Mouse (Mus musculus): ENCODE data around the gene Aldh3b3. TPM values are rescaled to one million over a fixed set of nuclear protein-coding genes. Genes with fewer than 3 reads are reported as not detected.

The Aldh3b3 gene
- polyA plus RNA-seq, 1 experiment from 2014 or later: 0.09 TPM

DNA sequence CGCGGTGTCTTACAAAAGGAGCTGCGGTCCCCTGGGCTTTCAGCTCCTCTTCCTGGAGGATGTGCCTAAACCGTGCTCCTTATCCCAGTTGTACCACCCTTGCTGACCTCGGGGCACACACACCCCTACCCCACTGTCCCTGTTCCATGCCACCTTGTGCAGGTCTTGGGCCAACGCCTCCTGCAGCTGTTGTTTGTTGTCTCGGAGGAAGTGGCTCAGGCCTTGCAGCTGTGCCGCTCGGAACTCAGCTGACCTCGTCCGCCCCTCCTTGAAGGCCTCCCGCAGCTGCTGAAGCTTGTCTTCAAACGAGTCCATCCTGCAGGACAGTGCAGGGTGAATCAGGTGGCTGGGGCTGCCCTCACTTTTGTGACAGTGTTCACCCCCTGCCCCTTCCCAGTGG is 34.9 kb upstream of the Aldh3b3 start:
- Histone ChIP-seq H3K27me3 (ENCODE audit: control insufficient read depth, insufficient read depth, low read length) (no peaks in the 10 kb centered on the region), H3K9me3 (ENCODE audit: control insufficient read depth, low read depth, low read length) (no peaks in the 10 kb centered on the region), H3K4me2 (replicated peaks; ENCODE audit: low read depth, low read length) (no peak overlapping the region), H3K4me3 (ENCODE audit: low read depth, low read length) (no peak overlapping the region), H3K36me3 (ENCODE audit: control insufficient read depth, insufficient read depth, low read length) (no peaks in the 10 kb centered on the region), H3K9ac (replicated peaks; ENCODE audit: low read depth, low read length) (no peak overlapping the region), H3K4me1 (ENCODE audit: control insufficient read depth, insufficient read depth, low read length) (no peaks in the 10 kb centered on the region), H3K27ac (ENCODE audit: low read length) (peak overlapping the region; percentile 27)
- WGBS: 40% methylated on average over 13 of the region's 13 CpGs
- no peak for ATAC-seq (ENCODE audit: insufficient number of reproducible peaks, insufficient read depth, low FRiP score, low read depth)

- H3K4me3 ChIP-seq (ENCODE audit: low read depth, low read length): no peak overlapping the region
- H3K9me3 ChIP-seq (ENCODE audit: control insufficient read depth, low read depth, low read length): no peaks in the 10 kb centered on the region
- H3K36me3 ChIP-seq (ENCODE audit: control insufficient read depth, insufficient read depth, low read length): no peaks in the 10 kb centered on the region
- no peak for ATAC-seq (ENCODE audit: insufficient number of reproducible peaks, insufficient read depth, low FRiP score, low read depth)
- H3K4me1 ChIP-seq (ENCODE audit: control insufficient read depth, insufficient read depth, low read length): peaks cover 3% of the 10 kb centered on the region; the same call in 1 of the 2 replicates
- H3K27me3 ChIP-seq (ENCODE audit: control insufficient read depth, insufficient read depth, low read length): no peaks in the 10 kb centered on the region
- H3K9ac ChIP-seq (replicated peaks; ENCODE audit: low read depth, low read length): no peak overlapping the region
- H3K4me2 ChIP-seq (replicated peaks; ENCODE audit: low read depth, low read length): no peak overlapping the region
- peak overlapping the region; percentile 27; the same call in 1 of the 2 replicates for H3K27ac ChIP-seq (ENCODE audit: low read length)
- WGBS: 78% methylated on average over 8 of the region's 8 CpGs
These were observed 34.3 kb upstream of the Aldh3b3 start for GRCm38 (mm10) chr19:3924190-3924589.

GRCm38 (mm10) chr19:3924868-3925267 is 33.6 kb upstream of the Aldh3b3 start:
- no peaks in the 10 kb centered on the region for H3K27me3 ChIP-seq (ENCODE audit: control insufficient read depth, insufficient read depth, low read length)
- H3K9me3 ChIP-seq (ENCODE audit: control insufficient read depth, low read depth, low read length): no peaks in the 10 kb centered on the region
- 95% methylated on average over 7 of the region's 7 CpGs for WGBS
- H3K4me1 ChIP-seq (ENCODE audit: control insufficient read depth, insufficient read depth, low read length): peaks cover 10% of the 10 kb centered on the region
- H3K9ac ChIP-seq (replicated peaks; ENCODE audit: low read depth, low read length): no peak overlapping the region
- no peak overlapping the region for H3K27ac ChIP-seq (ENCODE audit: low read length)
- no peaks in the 10 kb centered on the region for H3K36me3 ChIP-seq (ENCODE audit: control insufficient read depth, insufficient read depth, low read length)
- no peak overlapping the region for H3K4me3 ChIP-seq (ENCODE audit: low read depth, low read length)
- no peak for ATAC-seq (ENCODE audit: insufficient number of reproducible peaks, insufficient read depth, low FRiP score, low read depth)
- no peak overlapping the region for H3K4me2 ChIP-seq (replicated peaks; ENCODE audit: low read depth, low read length)

DNA sequence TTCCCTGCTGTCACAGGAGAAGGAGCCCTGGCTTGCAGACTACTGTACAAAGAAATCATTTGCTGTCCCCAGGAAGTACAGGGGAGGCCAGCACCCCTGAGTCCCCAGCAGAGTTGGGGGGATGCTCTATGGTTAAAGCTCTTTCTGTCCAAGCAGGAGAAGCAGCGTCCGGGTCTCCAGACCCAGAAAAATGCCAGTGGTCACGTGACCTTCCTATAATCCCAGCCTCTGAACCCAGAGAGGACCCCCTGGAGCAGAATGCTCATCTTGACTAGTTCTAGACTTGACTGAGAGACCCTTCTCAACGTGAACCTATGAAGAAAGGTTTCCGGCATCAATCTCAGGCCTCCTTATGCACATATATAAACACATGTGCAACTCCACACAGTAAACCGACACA is 32.6 kb upstream of the Aldh3b3 start:
- H3K36me3 ChIP-seq (ENCODE audit: control insufficient read depth, insufficient read depth, low read length): no peaks in the 10 kb centered on the region
- H3K4me3 ChIP-seq (ENCODE audit: low read depth, low read length): no peak overlapping the region
- H3K9me3 ChIP-seq (ENCODE audit: control insufficient read depth, low read depth, low read length): no peaks in the 10 kb centered on the region
- no peak overlapping the region for H3K27ac ChIP-seq (ENCODE audit: low read length)
- no peak overlapping the region for H3K4me2 ChIP-seq (replicated peaks; ENCODE audit: low read depth, low read length)
- H3K4me1 ChIP-seq (ENCODE audit: control insufficient read depth, insufficient read depth, low read length): peaks cover 18% of the 10 kb centered on the region
- ATAC-seq (ENCODE audit: insufficient number of reproducible peaks, insufficient read depth, low FRiP score, low read depth): no peak
- no peaks in the 10 kb centered on the region for H3K27me3 ChIP-seq (ENCODE audit: control insufficient read depth, insufficient read depth, low read length)
- no peak overlapping the region for H3K9ac ChIP-seq (replicated peaks; ENCODE audit: low read depth, low read length)
- 80% methylated on average over 6 of the region's 6 CpGs for WGBS

GRCm38 (mm10) chr19:3926279-3926678 is 32.2 kb upstream of the Aldh3b3 start:
- 58% methylated on average over 3 of the region's 3 CpGs for WGBS
- no peak for ATAC-seq (ENCODE audit: insufficient number of reproducible peaks, insufficient read depth, low FRiP score, low read depth)
- Histone ChIP-seq H3K27ac (ENCODE audit: low read length) (no peak overlapping the region), H3K36me3 (ENCODE audit: control insufficient read depth, insufficient read depth, low read length) (no peaks in the 10 kb centered on the region), H3K9ac (replicated peaks; ENCODE audit: low read depth, low read length) (no peak overlapping the region; the same call in 1 of the 2 replicates), H3K4me1 (ENCODE audit: control insufficient read depth, insufficient read depth, low read length) (peaks cover 18% of the 10 kb centered on the region), H3K4me3 (ENCODE audit: low read depth, low read length) (no peak overlapping the region), H3K9me3 (ENCODE audit: control insufficient read depth, low read depth, low read length) (no peaks in the 10 kb centered on the region), H3K27me3 (ENCODE audit: control insufficient read depth, insufficient read depth, low read length) (no peaks in the 10 kb centered on the region), H3K4me2 (replicated peaks; ENCODE audit: low read depth, low read length) (no peak overlapping the region)

GRCm38 (mm10) chr19:3926685-3927084 is 31.8 kb upstream of the Aldh3b3 start:
- Histone ChIP-seq H3K9me3 (ENCODE audit: control insufficient read depth, low read depth, low read length) (no peaks in the 10 kb centered on the region), H3K4me1 (ENCODE audit: control insufficient read depth, insufficient read depth, low read length) (peaks cover 18% of the 10 kb centered on the region), H3K9ac (replicated peaks; ENCODE audit: low read depth, low read length) (no peak overlapping the region), H3K27ac (ENCODE audit: low read length) (no peak overlapping the region), H3K4me2 (replicated peaks; ENCODE audit: low read depth, low read length) (no peak overlapping the region), H3K36me3 (ENCODE audit: control insufficient read depth, insufficient read depth, low read length) (no peaks in the 10 kb centered on the region), H3K27me3 (ENCODE audit: control insufficient read depth, insufficient read depth, low read length) (no peaks in the 10 kb centered on the region), H3K4me3 (ENCODE audit: low read depth, low read length) (no peak overlapping the region)
- WGBS: 70% methylated on average over 6 of the region's 6 CpGs
- ATAC-seq (ENCODE audit: insufficient number of reproducible peaks, insufficient read depth, low FRiP score, low read depth): no peak

DNA sequence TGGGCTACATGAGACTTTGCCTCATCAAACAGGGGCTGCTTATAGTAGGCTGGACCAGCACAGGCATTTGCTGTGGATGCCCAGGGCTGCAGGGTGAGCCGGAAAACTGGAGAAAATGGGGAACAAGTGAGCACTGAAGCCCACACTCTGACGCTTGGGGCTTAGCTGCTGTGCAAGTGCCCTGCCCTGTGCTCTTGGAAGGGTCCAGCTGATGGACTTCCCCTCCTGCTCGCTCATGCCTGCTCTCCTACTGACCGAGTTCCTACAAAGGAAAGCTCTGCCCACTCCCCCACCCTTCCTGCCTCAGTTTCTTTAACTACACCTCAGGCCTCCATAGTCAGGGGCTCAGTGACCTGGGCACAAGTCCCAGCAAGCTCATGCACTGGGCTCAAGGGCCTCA is 30.5 kb upstream of the Aldh3b3 start:
- Histone ChIP-seq H3K27ac (ENCODE audit: low read length) (no peak overlapping the region), H3K36me3 (ENCODE audit: control insufficient read depth, insufficient read depth, low read length) (no peaks in the 10 kb centered on the region), H3K4me1 (ENCODE audit: control insufficient read depth, insufficient read depth, low read length) (peaks cover 18% of the 10 kb centered on the region), H3K9me3 (ENCODE audit: control insufficient read depth, low read depth, low read length) (no peaks in the 10 kb centered on the region), H3K4me3 (ENCODE audit: low read depth, low read length) (no peak overlapping the region), H3K9ac (replicated peaks; ENCODE audit: low read depth, low read length) (no peak overlapping the region), H3K27me3 (ENCODE audit: control insufficient read depth, insufficient read depth, low read length) (no peaks in the 10 kb centered on the region), H3K4me2 (replicated peaks; ENCODE audit: low read depth, low read length) (no peak overlapping the region)
- ATAC-seq (ENCODE audit: insufficient number of reproducible peaks, insufficient read depth, low FRiP score, low read depth): no peak
- 85% methylated on average over 4 of the region's 4 CpGs for WGBS

DNA sequence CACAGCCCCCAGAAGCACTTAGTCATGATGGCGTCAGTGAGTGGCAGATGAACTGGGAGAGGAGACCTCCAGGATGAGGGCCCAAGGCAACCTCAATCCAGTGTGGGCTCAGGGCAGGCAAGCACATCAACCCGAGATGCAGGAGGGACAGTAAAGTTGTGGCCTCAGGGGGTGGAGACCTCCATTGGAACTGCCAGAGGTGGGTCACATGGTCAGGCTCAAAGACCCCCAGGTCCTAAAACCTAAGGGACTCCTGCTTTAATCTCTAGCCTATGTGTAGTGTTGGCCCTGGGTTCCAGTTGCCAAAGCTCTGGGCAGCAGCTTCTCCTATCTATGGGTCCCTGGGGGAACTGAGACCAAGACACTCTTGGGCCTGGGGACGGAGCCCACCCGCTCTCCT is 29.7 kb upstream of the Aldh3b3 start:
- H3K9me3 ChIP-seq (ENCODE audit: control insufficient read depth, low read depth, low read length): no peaks in the 10 kb centered on the region
- no peak for ATAC-seq (ENCODE audit: insufficient number of reproducible peaks, insufficient read depth, low FRiP score, low read depth)
- H3K4me2 ChIP-seq (replicated peaks; ENCODE audit: low read depth, low read length): no peak overlapping the region
- peaks cover 18% of the 10 kb centered on the region for H3K4me1 ChIP-seq (ENCODE audit: control insufficient read depth, insufficient read depth, low read length)
- no peak overlapping the region for H3K4me3 ChIP-seq (ENCODE audit: low read depth, low read length)
- no peaks in the 10 kb centered on the region for H3K36me3 ChIP-seq (ENCODE audit: control insufficient read depth, insufficient read depth, low read length)
- H3K27ac ChIP-seq (ENCODE audit: low read length): no peak overlapping the region; the same call in 1 of the 2 replicates
- no peaks in the 10 kb centered on the region for H3K27me3 ChIP-seq (ENCODE audit: control insufficient read depth, insufficient read depth, low read length)
- no peak overlapping the region for H3K9ac ChIP-seq (replicated peaks; ENCODE audit: low read depth, low read length)
- 81% methylated on average over 4 of the region's 4 CpGs for WGBS

GRCm38 (mm10) chr19:3929211-3929941 is 29.1 kb upstream of the Aldh3b3 start, which contains the start of gene Aldh3b1:
TSS of gene Aldh3b1 (minus strand) at chr19:3929808.
- ATAC-seq (ENCODE audit: insufficient number of reproducible peaks, insufficient read depth, low FRiP score, low read depth): peak; percentile 59; the same call in 1 of the 2 replicates
- Histone ChIP-seq H3K27ac (ENCODE audit: low read length) (peak within 1 kb of the TSS; percentile 59; the same call in 1 of the 2 replicates), H3K36me3 (ENCODE audit: control insufficient read depth, insufficient read depth, low read length) (no peaks in the 10 kb centered on the region), H3K4me3 (ENCODE audit: low read depth, low read length) (no peak within 1 kb of the TSS), H3K4me2 (replicated peaks; ENCODE audit: low read depth, low read length) (no peak within 1 kb of the TSS), H3K4me1 (ENCODE audit: control insufficient read depth, insufficient read depth, low read length) (peaks cover 18% of the 10 kb centered on the region), H3K27me3 (ENCODE audit: control insufficient read depth, insufficient read depth, low read length) (no peaks in the 10 kb centered on the region), H3K9ac (replicated peaks; ENCODE audit: low read depth, low read length) (no peak within 1 kb of the TSS), H3K9me3 (ENCODE audit: control insufficient read depth, low read depth, low read length) (no peaks in the 10 kb centered on the region)
- 46% methylated on average over 12 of the region's 12 CpGs for WGBS
